18 mouse cellular contexts compared by ENCODE assay signal in the genomic region with DNA sequence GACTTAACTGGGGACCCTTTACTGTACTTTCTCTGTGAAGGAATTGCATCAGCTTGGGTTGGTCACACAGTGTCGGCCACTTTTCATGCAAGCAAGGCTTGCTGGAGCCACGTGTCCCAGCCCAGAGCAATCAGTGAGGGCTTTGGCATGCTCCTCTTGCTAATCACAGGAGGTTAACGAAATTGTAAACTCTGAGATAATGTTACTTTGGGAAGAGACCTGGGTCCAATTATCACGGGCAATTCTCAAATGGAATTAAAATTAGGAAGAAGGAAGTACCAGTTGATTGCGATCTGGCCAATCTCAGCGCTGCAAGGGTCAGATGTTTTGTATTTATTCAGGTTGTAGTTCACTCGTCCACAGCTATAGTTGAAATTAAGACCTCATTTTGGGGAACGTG.
"Had no signal": no experiment of that assay in that cellular context is flagged by ENCODE, and none has a peak within 500 bp of the region (broad histone marks: within the 10 kb centered on the region; RNA-seq: fewer than 3 reads in every experiment).

No protein-coding gene starts in this region.

- H3K27me3 ChIP-seq: limb, embryonic 13.5 days; liver, embryonic 12.5 days; liver, embryonic 15.5 days; lung, embryonic 15.5 days; midbrain, embryonic 12.5 days; midbrain, embryonic 15.5 days; neural tube, embryonic 13.5 days had no signal

- H3K4me3 ChIP-seq: layer of hippocampus, adult 2 months; limb, embryonic 13.5 days; liver, embryonic 12.5 days; liver, embryonic 15.5 days; lung, embryonic 15.5 days; midbrain, embryonic 12.5 days; midbrain, embryonic 15.5 days; myocyte; neural tube, embryonic 13.5 days had no signal

- H3K4me2 ChIP-seq: limb, embryonic 13.5 days; liver, embryonic 12.5 days; liver, embryonic 15.5 days; lung, embryonic 15.5 days; midbrain, embryonic 12.5 days; midbrain, embryonic 15.5 days; neural tube, embryonic 13.5 days had no signal

- ATAC-seq: liver, embryonic 12.5 days; midbrain, embryonic 15.5 days had no signal

- H3K36me3 ChIP-seq: limb, embryonic 13.5 days; liver, embryonic 12.5 days; liver, embryonic 15.5 days; lung, embryonic 15.5 days; midbrain, embryonic 12.5 days; midbrain, embryonic 15.5 days; neural tube, embryonic 13.5 days had no signal

- H3K9me3 ChIP-seq: limb, embryonic 13.5 days; liver, embryonic 12.5 days; liver, embryonic 15.5 days; lung, embryonic 15.5 days; midbrain, embryonic 12.5 days; midbrain, embryonic 15.5 days; neural tube, embryonic 13.5 days had no signal

- H3K27ac ChIP-seq: layer of hippocampus, adult 2 months; limb, embryonic 13.5 days; liver, embryonic 12.5 days; liver, embryonic 15.5 days; lung, embryonic 15.5 days; midbrain, embryonic 12.5 days; midbrain, embryonic 15.5 days; neural tube, embryonic 13.5 days; stomach, postnatal 0 days had no signal

- H3K9ac ChIP-seq: limb, embryonic 13.5 days; liver, embryonic 12.5 days; liver, embryonic 15.5 days; lung, embryonic 15.5 days; midbrain, embryonic 12.5 days; midbrain, embryonic 15.5 days; neural tube, embryonic 13.5 days had no signal

- H3K4me1 ChIP-seq: limb, embryonic 13.5 days; liver, embryonic 15.5 days; lung, embryonic 15.5 days; midbrain, embryonic 15.5 days; neural tube, embryonic 13.5 days had no signal

- DNase-seq: kidney, adult 9 months; kidney, postnatal 14 days; layer of hippocampus, adult 9-11 months; liver; lung, adult 18-20 months; lung, postnatal 10 days; lung, postnatal 4 days; right cerebral cortex, postnatal 4 days had no signal
